Mouse (Mus musculus): ENCODE measurements around the gene Eci1.

Gene Eci1

GRCm38 (mm10) chr17:24473612-24474275 lies 47.3 kb downstream of the Eci1 start, which contains the start of gene Bricd5:
Gene Bricd5 (plus strand): TSS chr17:24473884.
- no peak for DNase-seq (ENCODE audit: low spot score)

- no peak for DNase-seq (ENCODE audit: low spot score)
Measured at GRCm38 (mm10) chr17:24474557-24474956, 48.1 kb downstream of the Eci1 start.

GRCm38 (mm10) chr17:24475586-24475985 lies 49.1 kb downstream of the Eci1 start:
- DNase-seq (ENCODE audit: low spot score) = no peak

GRCm38 (mm10) chr17:24476022-24476776 lies 49.8 kb downstream of the Eci1 start:
- DNase-seq (ENCODE audit: low spot score) = no peak

GRCm38 (mm10) chr17:24477053-24477984 lies 50.9 kb downstream of the Eci1 start:
- no peak for DNase-seq (ENCODE audit: low spot score)

GRCm38 (mm10) chr17:24477985-24478600 lies 51.7 kb downstream of the Eci1 start:
- peak; percentile 33 for DNase-seq (ENCODE audit: low spot score)

- DNase-seq (ENCODE audit: low spot score) = peak; percentile 97
Measured at GRCm38 (mm10) chr17:24478663-24479380, 52.4 kb downstream of the Eci1 start, which contains the start of gene Mlst8. Gene Mlst8 (minus strand): TSS chr17:24479078.

GRCm38 (mm10) chr17:24479431-24479830 lies 53.0 kb downstream of the Eci1 start:
- no peak for DNase-seq (ENCODE audit: low spot score)

- peak; percentile 34 for DNase-seq (ENCODE audit: low spot score)
Measured at GRCm38 (mm10) chr17:24480201-24480826, 53.9 kb downstream of the Eci1 start.

GRCm38 (mm10) chr17:24481027-24481815 lies 54.8 kb downstream of the Eci1 start:
- DNase-seq (ENCODE audit: low spot score) = no peak

GRCm38 (mm10) chr17:24483495-24483894 lies 57.1 kb downstream of the Eci1 start:
- DNase-seq (ENCODE audit: low spot score) = no peak

GRCm38 (mm10) chr17:24485090-24485860 lies 58.8 kb downstream of the Eci1 start:
- no peak for DNase-seq (ENCODE audit: low spot score)

GRCm38 (mm10) chr17:24488186-24488661 lies 61.8 kb downstream of the Eci1 start, which contains the start of gene Caskin1:
Gene Caskin1 (plus strand): TSS chr17:24488601.
- DNase-seq (ENCODE audit: low spot score) = peak; percentile 59

GRCm38 (mm10) chr17:24488662-24489264 lies 62.3 kb downstream of the Eci1 start:
- peak; percentile 68 for DNase-seq (ENCODE audit: low spot score)
